Mouse (Mus musculus) retina, postnatal 7 days (tissue): ENCODE data around the gene Krt33a.

Source experiments
- DNase-seq: peaks from one replicate; pipeline ENCODE4 v3.0.0-alpha.2; 2012; ENCODE audit warnings: low read depth, low spot score

The Krt33a gene

DNA sequence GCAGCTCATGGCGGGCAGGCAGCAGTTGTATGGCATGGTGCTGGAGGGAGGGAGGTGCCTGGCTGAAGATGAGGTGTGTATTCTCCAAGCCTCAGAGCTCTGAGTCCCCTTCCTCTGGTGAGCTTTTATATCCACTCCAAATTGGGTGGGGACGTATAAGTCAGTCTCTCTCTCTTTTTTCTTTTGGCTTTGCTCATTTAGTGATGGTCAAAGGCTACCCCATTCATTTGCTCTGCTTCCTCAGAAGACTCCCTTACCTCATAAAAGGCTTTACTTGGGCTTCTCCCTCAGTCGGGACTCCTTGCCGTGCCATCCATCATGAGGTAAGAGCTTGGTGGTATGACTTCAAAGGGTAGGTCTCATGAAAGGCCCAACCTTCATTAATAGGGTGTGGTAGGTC lies at the start of gene Krt33a:
Gene Krt33a, minus strand, starts transcription at position 101 of the 400 bp plus-strand sequence.
- DNase-seq, result no peak

DNA sequence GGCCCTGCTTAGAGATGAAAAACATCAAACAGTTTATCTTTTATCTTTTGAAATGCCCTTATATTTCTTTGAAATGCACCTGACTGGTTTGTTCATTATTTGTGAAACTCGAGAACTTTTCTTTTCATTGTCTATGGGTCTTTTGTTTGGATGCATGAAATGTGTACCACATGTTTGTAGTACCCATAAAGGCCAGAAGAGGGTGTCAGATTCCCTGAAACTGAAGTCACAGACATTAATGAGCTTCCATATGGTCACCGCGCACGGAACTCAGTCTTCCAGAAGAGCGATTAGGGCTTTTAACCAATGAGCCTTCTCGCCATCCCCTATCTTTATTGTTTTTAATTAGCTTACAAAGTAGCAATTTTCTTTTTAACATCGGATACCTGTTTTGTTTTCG lies 42.9 kb upstream of the Krt33a start:
- peak; percentile 29 for DNase-seq

- DNase-seq, result no peak
These were observed 40.0 kb upstream of the Krt33a start for GRCm38 (mm10) chr11:100055686-100056655.

- no peak for DNase-seq
These were observed 34.4 kb upstream of the Krt33a start, which contains the start of gene Krt31 for GRCm38 (mm10) chr11:100050451-100050850. Gene Krt31, minus strand, starts transcription at chr11:100050551.

GRCm38 (mm10) chr11:100047193-100047592 lies 31.2 kb upstream of the Krt33a start:
- no peak for DNase-seq

DNA sequence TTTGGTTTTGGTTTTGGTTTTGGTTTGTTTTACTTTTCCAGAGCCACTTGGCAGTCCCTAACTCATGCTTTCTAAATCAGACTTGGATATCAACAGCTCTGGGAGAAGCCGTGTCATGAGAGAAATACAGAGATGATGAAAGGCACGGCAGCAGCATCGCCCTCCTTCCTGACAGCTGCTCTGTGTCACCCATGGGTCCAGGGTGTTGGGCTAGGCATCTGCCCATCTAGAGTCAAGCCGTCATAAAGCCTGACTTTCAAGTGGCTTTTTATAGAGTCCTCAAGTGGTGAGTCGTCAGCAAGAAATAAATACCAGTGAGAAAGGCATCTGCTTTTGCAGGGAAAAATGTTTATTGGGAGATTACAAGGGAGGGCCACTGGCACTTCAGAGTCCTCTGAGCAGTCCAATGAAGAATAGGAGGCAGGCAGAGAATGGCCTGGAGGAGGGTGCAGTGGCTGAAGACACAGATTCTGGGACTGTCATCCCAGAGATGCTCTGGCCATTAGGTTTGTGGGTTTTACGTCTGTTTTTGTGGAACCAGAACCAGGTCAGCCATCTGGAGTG lies 30.4 kb upstream of the Krt33a start:
- DNase-seq, result no peak

- DNase-seq, result no peak
These were observed 25.4 kb upstream of the Krt33a start, which contains the start of gene Krt34 for GRCm38 (mm10) chr11:100041454-100041853. Gene Krt34, minus strand, starts transcription at chr11:100041554.

GRCm38 (mm10) chr11:100029768-100030167 lies 13.8 kb upstream of the Krt33a start, which contains the start of gene Krt33b:
Gene Krt33b, minus strand, starts transcription at chr11:100029868.
- DNase-seq, result no peak

GRCm38 (mm10) chr11:100021438-100021837 lies 5.4 kb upstream of the Krt33a start:
- DNase-seq, result no peak

DNA sequence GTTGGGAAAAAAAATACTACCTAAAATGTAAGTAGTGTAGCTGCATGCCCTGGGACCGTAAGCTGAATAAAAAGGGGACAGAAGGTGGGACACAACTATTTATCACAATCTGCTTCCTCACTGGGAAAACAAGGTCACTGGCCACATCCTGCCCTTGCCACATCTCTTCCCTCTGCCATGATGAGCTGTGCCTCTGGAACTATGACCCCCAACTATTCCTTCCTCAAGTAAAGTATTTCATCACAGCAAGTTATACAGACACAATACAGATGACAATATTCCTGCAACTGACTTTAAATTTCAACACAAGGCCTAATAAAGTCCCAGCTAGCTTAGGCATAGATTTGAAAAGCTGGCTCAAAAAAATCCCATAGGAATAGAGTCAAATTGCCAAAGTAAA lies 3.5 kb upstream of the Krt33a start:
- DNase-seq, result no peak

DNA sequence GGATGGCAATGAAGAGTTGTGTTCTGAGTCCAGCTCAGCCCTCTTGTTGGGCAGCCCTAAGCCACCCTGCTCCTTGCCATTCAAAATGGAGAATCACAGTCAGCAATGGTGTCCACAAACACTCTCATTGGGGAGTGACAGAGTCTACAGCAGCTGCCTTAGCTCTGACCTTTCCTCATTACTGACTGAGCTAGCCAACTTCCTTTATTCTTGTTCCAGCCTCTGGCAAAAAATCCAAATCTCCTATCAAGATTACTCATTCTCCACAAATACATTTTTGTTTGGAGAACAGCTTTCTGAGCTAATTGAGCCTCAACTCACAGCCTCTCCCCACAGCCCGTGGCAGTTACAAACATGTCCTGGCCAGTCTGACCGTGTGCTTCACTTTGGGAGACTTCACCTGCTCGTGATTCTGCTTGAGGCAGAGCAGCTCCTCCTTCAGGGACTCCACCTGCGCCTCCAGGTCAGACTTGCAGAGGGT lies 2.3 kb downstream of the Krt33a start:
- no peak for DNase-seq

GRCm38 (mm10) chr11:100010682-100011081 lies 5.3 kb downstream of the Krt33a start:
- no peak for DNase-seq

GRCm38 (mm10) chr11:100008336-100008735 lies 7.7 kb downstream of the Krt33a start:
- no peak for DNase-seq

- no peak for DNase-seq
These were observed 9.4 kb downstream of the Krt33a start for GRCm38 (mm10) chr11:100006624-100007023.

GRCm38 (mm10) chr11:100005905-100006304 lies 10.1 kb downstream of the Krt33a start:
- no peak for DNase-seq

- peak; percentile 20 for DNase-seq
These were observed 11.2 kb downstream of the Krt33a start for GRCm38 (mm10) chr11:100004846-100005245.

- no peak for DNase-seq
These were observed 16.9 kb downstream of the Krt33a start for GRCm38 (mm10) chr11:99999091-99999490.

- no peak for DNase-seq
These were observed 21.7 kb downstream of the Krt33a start for GRCm38 (mm10) chr11:99994384-99994661.

DNA sequence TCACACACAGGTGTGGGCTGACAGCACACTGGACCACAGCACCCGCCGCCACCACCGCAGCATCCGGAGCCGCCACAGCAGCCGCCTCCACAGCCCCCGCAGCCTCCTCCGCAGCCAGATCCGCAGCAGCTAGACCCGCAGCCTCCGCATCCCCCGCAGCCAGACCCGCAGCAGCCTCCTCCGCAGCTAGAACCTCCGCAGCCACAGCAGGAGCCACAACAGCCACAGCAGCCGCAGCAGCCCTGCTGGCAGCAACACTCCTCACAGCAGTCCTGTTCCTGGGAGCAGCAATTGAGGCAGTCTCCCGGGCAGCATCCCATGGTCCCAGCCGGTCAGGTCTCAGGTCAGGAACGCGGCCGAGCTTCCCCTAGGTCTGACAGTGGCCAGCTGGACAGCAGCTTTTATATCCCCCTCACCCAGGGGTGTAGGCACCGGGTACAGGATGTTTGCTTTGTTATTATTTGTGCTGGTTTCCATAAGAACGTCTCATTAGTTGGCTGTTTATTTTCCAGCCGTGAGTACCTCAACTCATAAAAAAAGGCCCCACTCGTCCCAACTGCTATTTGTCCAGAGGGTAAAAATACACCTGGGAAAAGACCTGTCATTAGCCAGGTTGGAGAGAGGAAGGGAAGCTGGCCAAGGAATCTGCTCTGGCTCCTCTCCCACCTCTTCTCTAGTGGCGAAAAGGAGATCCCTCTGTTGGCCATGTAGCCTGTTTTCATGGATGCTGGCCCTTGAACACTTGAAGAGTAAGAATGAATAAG lies 22.2 kb downstream of the Krt33a start, which contains the start of gene Krtap17-1:
Gene Krtap17-1, minus strand, starts transcription at position 375 of the 764 bp plus-strand sequence.
- DNase-seq, result no peak

GRCm38 (mm10) chr11:99990571-99990970 lies 25.4 kb downstream of the Krt33a start:
- no peak for DNase-seq

- DNase-seq, result no peak
These were observed 26.1 kb downstream of the Krt33a start for GRCm38 (mm10) chr11:99989881-99990405.

DNA sequence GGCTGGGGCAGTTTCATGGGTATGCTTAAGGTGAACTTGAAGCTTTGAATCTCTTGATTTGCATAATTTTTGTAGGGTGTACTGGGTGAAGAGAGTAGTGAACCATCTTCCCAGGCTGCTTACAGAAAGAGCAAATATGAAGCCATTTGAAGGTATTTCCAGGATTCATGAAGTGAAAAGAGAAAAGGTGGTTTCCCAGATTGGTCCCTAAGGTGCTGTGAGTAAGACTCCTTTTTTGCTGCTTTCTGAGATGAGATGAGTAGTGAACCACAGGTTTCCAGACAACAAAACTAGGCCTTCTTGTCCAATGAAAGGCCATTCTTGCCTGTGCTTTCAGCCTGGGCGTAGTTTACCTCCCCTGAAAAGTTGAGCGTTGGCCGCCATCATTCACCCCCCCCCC lies 27.5 kb downstream of the Krt33a start:
- DNase-seq, result no peak
